Mouse (Mus musculus): Measurements from ENCODE around the gene Clstn3. TPM values are rescaled to one million over a fixed set of nuclear protein-coding genes. Genes with fewer than 3 reads are reported as not detected.
"Not testable (repeated sequence)": the region's sequence is repeated elsewhere in the genome, so short reads cannot be mapped to it uniquely, and the experiment has no call there.

Clstn3 gene
- total RNA-seq, 2 experiments from 2014 or later, result 8.6 to 17.8 TPM

DNA sequence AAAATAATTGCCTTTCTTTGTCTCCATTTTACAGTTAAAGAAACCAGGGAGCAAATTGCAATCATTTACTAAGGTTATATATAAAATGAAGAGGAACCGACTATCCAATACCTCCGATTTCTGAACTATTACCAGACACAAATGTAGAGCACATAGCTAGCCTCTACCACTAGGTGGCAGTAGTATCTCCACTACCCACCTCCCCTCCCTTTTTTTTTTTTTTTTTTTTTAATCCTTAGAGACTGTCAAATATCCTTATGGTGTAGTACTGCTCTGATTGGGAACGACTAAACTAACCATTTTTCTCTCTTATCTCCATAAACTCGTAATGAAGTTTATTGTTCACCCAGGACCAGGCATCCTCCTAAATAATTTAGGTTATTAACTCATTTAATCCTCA lies 15.7 kb upstream of the Clstn3 start:
- no peak for ATAC-seq (replicated peaks; ENCODE audit: poor library complexity, severe bottlenecking)

DNA sequence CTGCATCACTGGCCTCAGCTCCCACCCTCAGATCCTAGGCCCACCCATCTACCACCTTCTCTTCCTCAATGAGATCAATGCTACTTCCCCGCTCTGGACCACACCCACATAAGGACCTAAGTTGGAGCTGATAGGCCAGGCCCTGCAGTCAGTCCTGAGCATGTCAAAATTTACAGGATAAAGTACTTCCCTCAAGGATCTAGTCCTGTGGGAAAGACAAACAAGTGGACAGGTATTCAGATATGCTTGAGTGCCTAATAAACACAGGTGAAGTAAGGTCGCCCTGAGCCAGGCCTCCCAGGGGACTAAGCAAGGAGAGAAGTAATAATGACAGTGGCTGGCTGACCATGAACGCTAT lies 15.0 kb upstream of the Clstn3 start:
- no peak for ATAC-seq (replicated peaks; ENCODE audit: poor library complexity, severe bottlenecking)

DNA sequence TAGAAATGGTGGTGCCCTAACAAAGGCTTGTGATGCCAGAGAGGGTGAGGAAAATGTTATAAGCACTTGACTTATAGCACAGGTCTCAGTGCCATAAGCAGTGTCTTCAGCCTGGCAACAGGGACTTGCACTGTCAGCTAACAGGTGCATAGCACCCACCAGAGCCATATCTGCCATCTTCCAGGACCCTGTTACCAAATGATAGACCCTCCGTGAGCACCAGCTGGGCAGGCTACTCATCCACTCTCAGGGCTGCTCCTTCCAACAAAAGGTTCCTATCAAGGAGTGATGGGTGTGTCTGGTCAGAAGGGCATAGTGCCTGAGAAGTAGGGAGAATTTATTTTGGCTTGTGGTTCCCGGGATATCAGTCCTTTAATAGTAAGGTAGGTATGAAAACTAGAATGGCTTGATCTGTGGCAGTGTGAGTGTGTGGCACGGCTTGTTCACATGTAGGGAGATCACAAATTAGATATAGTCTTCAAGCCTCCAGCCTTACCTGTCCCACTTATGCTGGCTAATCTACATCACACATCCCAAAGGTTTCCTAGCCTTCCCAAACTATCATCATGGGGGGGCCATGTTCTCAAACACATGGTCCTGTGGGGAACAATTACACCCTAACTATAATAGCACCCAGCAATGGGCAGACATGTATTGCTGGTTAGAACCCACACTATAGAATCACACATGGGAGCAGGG lies 14.4 kb upstream of the Clstn3 start:
- ATAC-seq (replicated peaks; ENCODE audit: poor library complexity, severe bottlenecking), result no peak

DNA sequence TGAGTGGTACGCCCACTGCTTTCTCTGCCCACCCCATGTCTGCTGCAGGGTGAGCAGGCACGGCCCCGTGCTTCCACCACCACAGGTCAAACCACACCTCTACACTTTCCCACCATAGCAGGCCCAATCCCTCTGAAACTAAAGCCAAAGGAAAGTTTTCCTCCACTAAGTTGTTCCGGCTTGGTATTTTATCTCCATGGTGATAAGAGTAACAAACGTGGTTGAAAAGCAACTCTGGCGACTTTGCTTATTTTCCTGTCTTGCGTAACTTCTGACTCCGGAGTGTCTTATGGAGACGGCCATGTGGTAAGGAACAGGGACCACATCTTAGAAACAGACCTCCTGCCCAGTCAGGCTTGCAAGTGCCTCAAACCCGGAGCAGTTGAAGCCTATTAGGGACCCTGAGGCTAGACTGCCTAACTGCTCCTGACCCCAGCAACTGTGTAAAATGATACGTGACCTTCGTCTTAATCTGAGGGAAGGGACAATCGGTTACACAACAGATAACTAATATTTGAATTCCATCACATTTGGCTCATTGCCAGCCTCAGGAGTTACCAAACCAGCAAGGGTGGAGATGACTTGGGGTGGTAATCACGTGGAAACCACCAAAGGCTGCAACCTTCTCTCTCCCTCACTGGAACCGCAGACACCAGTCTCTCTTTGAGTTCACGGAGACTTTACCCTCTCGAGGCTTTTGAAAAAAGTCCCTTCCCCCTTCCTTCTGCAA lies 13.5 kb upstream of the Clstn3 start:
- ATAC-seq (replicated peaks; ENCODE audit: poor library complexity, severe bottlenecking), result peak; percentile 67

DNA sequence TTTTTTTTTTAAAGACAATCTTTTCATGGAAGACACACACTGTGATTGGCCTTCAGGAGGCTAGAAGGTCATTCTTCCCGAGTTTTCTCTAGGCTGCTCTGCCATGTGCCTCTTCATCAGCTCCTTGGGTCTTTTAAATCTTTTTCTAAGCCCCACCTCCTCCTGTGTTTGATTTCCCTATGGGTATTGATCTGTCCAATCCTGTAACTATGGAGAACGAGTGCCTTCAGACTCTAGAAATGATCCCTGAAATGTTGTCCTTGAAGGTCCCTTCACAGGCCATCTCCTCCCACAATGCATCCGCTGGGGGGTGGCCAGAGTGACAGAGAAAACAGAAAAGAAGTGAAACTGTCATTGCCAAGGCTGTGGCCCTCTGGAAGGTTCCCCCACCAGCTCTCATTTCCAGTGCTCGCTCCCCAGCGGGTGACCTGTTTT lies 12.6 kb upstream of the Clstn3 start:
- peak; percentile 36 for ATAC-seq (replicated peaks; ENCODE audit: poor library complexity, severe bottlenecking)

DNA sequence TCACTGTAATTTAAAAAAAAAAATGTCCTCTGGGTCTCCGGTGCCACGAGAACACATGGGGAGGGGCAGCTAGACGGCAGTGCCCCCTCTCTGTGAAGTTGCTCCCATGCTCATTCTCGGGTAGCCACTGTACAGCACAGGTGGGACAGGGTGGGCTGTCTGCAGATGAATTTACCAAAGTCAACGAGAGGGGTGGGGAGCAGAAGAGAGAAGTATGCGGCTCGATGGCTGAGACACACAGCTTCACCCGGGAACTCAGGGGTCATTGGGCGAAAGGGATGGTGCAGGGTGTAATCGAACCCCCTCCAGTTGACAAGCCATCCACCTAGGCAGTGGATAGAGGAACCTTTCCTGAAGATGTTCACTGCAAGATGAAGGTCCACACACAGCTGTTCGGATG lies 12.2 kb upstream of the Clstn3 start:
- no peak for ATAC-seq (replicated peaks; ENCODE audit: poor library complexity, severe bottlenecking)

DNA sequence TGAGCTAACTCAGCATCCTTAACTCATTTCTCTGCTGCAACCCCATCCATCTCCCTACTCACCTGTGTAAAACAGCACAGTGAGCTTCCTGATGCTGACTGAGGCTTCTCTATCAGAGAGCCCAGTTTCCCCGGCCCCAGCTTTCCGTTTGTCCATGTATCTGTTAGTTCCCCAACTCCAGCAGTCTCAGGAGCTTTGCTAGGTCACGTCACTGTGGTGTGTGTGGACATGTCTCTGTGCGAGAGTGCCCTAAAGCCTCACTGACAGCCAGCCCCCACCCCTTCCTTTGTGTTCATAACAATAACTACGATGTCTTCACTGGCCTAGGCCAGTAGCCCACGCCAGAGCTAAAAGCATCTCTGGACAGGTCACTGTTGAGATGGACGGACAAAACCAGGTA lies 11.6 kb upstream of the Clstn3 start:
- ATAC-seq (replicated peaks; ENCODE audit: poor library complexity, severe bottlenecking), result no peak

DNA sequence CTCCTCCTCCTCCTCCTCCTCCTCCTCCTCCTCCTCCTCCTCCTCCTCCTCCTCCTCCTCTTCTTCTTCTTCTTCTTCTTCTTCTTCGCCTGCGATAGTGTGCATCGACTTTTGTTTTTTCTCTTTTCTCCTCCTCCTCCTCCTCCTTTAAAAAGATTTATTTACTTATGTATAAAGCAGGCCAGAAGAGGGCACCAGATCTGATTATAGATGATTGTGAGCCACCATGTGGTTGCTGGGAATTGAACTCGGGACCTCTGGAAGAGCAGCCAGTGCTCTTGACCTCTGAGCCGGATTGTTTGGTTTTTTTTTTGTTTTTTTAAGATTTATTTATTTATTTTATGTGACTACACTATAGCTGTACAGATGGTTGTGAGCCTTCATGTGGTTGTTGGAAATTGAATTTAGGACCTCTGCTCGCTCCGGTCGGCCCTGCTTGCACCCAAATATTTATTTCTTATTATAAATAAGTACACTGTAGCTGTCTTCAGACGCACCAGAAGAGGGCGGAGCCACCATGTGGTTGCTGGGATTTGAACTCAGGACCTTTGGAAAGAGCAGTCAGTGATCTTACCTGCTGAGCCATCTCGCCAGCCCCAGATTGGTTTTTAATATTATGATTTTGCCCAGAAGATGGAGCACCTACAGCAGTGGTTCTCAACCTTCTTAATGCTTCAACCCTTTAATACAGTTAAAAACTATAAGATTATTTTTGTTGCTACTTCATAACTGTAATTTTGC lies 10.9 kb upstream of the Clstn3 start:
- not testable (repeated sequence) for ATAC-seq (replicated peaks; ENCODE audit: poor library complexity, severe bottlenecking)

DNA sequence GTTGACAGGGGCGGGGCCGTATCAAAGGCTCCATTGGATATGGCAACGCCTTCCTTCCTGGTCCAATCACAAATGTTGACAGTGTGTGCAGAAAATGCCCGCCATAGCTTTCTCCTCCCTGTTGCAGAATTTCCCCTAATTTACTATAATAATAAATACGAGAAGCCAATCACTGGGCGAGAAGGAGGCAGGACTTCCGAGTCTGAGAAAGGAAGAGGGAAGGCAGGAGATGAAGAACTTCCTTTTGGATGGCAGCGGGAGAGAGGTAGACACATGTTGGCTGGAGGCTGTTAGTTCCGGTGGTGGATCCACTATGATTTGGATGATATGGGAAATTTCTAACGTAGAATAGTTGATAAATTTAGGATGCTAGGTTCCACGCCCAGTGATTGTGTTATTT lies 10.0 kb upstream of the Clstn3 start:
- no peak for ATAC-seq (replicated peaks; ENCODE audit: poor library complexity, severe bottlenecking)

DNA sequence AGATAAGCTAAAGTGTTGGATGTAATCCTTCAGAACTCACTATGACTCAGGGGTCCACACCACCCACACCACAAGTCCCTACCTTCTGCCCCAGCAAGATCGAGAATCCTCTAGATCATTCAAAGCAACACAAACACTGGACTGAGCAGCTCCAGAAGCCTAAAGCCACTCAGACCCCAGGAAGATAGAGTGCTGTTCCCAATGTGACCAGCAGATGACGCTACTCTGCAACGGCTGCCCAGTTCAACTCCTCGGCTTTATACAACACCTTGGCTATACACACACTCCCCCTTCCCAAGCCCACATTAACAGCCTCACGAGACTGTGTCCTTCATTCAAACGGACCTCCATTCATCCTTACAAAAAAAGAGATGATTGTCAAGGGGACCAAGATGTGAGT lies 8.2 kb upstream of the Clstn3 start:
- peak; percentile 62 for ATAC-seq (replicated peaks; ENCODE audit: poor library complexity, severe bottlenecking)

DNA sequence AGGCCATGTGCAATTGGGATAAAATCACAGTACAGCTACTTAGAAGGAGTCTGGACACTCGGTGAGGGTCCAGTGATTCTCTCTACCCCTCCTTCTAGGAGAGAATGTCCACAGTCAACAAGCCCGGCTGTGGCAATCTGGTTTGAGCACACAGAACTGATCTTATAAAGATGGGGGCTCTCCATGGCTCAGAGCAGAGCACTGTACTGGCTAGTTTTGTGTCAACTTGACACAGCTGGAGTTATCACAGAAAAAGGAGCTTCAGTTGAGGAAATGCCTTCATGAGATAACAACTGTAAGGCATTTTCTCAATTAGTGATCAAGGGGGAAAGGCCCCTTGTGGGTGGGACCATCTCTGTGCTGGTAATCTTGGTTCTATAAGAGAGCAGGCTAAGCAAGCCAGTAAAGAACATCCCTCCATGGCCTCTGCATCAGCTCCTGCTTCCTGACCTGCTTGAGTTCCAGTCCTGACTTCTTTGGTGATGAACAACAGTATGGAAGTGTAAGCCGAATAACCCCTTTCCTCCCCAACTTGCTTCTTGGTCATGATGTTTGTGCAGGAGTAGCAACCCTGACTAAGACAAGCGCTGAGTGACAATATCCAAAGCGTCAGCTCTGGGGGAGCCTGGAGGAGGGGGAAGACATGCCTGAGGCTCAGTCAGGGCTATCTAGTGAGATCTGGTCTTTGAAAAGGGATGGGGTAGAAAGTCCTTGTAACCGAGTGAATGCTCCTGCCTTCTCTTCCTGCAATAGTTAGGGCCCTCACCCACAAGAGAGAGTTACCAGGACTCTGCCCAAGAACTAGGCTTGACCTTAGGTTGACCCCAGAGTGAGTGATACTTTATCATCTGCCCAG lies 7.4 kb upstream of the Clstn3 start:
- not testable (repeated sequence) for ATAC-seq (replicated peaks; ENCODE audit: poor library complexity, severe bottlenecking)

DNA sequence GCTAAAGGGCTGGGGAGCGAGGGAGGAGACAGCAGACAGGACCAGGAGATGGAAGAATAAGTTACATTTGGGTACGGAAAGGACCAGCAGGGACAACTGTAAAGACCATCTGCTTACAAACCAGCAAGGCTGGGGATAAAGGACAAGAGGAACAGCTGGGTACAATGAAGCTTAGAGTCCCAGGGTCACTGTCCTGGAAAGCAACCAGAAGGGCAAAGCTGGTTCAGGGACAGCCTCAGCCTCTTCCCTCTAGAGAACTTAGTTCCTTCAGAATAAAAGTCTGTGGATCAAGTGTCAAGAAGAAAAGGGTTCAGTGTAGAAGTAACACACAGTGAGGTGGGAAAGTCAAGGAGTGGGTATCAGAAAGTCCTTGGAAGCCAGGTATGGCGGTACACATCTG lies 6.5 kb upstream of the Clstn3 start:
- no peak for ATAC-seq (replicated peaks; ENCODE audit: poor library complexity, severe bottlenecking)

DNA sequence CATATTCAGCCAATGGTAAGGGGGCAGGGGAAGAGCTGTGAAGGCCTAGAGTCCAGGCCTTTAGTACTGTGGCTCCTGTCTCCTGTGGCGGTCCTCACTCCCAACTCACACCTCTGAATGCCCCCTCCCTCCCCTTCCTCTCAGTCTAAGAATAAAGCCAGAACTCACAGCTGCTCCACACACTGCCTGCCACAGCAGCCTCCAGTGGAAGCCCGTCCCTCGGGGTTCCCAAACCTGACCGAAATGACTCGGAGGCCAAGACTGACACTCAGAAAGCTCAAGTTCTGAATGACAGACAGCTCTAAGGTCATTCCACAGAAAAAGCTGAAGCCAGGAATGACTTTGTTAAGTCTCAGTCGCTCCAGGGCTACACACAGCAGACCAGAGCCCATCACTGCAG lies 1.1 kb upstream of the Clstn3 start:
- ATAC-seq (replicated peaks; ENCODE audit: poor library complexity, severe bottlenecking), result no peak

DNA sequence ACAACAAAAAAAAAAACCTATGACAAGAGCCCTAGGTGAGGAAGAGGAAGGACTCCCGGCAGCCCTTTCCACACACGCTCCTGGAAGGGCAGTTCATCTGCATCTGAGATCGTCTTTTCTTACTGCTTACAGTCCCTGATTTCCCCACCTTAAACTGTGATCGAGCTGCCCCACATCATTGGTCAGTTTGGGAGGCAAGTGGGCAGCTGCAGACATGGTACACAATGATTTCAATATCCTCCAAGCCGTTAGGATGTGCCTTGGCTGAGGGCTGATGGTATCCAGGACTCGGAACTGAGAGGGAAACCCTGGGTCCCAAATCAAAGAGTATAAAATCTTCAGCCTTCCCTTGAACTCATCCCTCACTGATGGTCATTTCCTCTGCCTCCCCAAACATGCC lies 705 bp upstream of the Clstn3 start:
- ATAC-seq (replicated peaks; ENCODE audit: poor library complexity, severe bottlenecking), result no peak

DNA sequence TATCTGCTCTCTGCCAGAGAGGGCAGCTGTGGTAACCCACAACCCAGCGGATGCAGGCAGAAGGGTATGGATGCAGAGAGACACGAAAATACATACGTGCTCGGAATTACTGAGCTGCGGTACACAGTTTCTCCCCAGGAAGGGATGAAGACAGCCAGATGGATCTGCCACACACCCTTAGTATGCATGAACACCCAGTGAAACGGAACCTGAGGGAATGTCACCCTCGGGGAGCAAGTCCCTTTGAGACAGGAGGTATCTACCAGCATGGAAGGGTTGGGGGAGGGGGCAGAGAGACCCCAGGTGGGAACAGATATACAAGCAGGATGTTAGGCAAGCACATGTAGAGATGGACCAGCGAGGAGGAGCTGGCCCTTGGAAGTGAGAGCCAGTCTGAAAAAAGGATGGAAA lies 708 bp downstream of the Clstn3 start:
- ATAC-seq (replicated peaks; ENCODE audit: poor library complexity, severe bottlenecking), result peak; percentile 26; the same call in 1 of the 2 replicates

DNA sequence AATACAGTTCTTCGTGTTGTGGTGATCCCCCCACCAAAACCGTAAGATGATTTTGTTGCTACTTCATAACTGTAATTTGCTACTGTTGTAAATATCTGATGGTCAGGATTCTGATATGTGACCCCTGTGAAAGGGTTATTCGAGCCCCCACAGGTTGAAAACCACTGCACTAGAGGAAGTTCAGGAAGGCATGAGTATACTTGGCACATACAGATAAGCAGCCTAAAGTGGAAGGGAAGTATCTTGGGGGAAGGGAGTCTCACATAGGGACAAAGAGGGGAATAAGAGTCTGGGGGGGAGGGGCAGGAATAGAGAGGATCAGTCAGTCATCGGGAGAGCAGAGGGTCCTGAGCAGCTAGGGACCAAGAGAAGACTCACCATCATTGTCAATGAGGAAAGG lies 5.2 kb downstream of the Clstn3 start:
- no peak for ATAC-seq (replicated peaks; ENCODE audit: poor library complexity, severe bottlenecking)

DNA sequence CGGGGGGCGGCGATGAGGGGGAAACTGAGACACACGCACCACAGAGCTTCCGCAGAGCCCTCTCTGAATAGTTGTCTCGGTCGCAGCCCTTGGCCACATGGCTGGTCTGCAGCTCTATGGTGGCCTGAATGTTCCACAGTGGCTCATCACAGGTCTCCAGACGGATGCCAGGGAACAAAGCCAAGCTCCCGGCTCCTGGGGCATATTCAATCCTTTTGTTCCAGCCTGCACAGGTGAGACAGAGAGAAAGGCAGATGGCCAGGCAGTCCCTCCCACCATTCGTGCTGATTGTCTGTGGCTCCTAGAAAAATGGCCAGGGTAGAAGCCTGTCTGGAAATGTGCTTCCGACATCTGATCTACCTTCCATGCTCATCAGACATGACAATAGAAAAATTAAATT lies 6.1 kb downstream of the Clstn3 start:
- no peak for ATAC-seq (replicated peaks; ENCODE audit: poor library complexity, severe bottlenecking)

DNA sequence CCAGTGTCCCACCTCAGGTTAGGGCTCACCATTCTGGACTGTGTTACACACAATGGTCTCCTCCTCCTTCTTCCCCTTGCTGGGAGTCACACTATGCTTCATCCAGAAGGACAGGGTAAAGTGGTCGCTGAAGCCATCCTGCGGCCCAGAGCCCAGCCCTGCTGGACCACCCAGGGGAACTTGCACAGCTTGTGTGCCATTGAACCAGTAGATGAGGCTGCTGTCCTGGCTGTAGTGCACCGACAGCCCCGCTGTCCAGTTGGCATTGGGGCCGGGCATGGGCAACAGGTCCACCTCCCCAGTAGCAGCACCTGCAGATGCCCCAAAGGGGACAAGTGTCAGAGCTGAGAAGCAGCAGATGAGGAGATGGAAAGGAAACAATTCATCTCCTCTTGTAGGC lies 6.8 kb downstream of the Clstn3 start:
- no peak for ATAC-seq (replicated peaks; ENCODE audit: poor library complexity, severe bottlenecking)

DNA sequence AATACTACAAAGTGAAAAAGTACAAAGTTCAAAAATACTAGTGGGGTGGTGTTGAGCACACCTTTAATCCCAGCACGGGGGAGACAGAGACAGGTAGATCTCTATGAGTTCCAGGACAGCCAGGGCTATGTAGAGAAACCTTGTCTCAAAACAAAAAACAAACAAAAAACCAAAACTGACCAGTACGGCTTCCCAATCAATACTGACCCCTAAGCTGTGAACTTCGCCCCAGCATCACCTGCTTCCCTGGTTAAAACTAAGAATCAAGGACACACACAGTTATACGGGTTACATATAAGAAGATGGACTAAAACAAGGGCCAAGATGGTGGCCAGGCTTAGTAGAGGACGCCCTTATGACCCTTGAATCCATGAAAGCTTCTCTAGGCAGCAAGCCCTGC lies 8.4 kb downstream of the Clstn3 start:
- no peak for ATAC-seq (replicated peaks; ENCODE audit: poor library complexity, severe bottlenecking)

DNA sequence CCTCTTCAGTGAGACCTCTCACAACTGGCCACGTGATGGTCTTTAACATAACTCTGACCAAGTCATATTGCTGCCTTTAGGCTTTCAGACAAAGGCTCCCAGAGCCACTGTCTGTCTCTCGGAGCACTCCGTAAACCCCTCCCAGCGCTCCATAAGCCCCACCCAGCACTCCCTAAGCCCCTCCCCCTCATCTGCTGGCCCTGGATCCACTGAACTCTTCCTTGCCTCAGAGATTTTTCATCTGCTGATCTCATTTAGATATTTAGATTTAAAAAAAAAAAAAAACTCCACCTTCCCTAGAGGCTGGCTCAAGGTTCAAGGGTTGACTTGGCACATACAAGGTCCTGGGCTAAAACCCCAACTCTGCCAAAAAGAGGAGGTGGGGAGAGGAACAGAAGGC lies 10.8 kb downstream of the Clstn3 start:
- ATAC-seq (replicated peaks; ENCODE audit: poor library complexity, severe bottlenecking), result no peak

DNA sequence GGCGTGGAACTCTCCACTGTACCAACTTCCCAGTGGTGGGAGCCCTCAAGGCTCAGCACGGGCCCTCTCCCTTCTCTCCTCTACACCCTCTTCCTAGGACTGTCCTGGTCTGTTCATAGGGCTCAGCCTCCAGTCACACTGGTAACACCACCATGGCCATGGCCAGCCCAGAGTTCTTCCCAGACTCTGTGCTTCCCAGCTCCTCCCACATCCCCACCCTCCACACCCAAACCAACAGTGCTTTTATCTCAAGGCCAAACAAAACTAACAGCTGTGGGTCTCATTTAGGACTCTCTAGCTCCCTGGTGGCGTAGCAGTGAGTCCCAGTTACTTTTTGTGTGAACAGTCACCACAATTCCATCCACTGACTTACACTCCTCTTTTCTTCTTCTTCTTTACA lies 12.6 kb downstream of the Clstn3 start:
- no peak for ATAC-seq (replicated peaks; ENCODE audit: poor library complexity, severe bottlenecking)

Measured in granulocyte monocyte progenitor cell, adult 5-6 weeks (primary cell).